Mouse (Mus musculus) G1E (cell line): ENCODE measurements around the gene Clec2l.

Experiments used
- CTCF ChIP-seq: IDR thresholded peaks from 2 replicates; pipeline ENCODE4 v1.5.1; 2012; ENCODE audit warnings: low read depth, low read length, inconsistent platforms, mixed read lengths
- GATA1 ChIP-seq: IDR thresholded peaks from 2 replicates; pipeline ENCODE4 v1.6.1; 2012; ENCODE audit warnings: borderline replicate concordance, low read length, inconsistent platforms, mixed read lengths
- POLR2AphosphoS5 ChIP-seq: IDR thresholded peaks from 2 replicates; pipeline ENCODE4 v1.6.1; 2012; ENCODE audit warnings: low read depth, low read length, inconsistent platforms; ENCODE audit not compliant: insufficient replicate concordance

GRCm38 (mm10) chr6:38688841-38689240, 26.0 kb downstream of the Clec2l start:
- no peak for TF ChIP-seq CTCF
- TF ChIP-seq GATA1, result no peak
- no peak for TF ChIP-seq POLR2AphosphoS5
